Mouse (Mus musculus) testis, postnatal 14 days (tissue): Measurements from ENCODE around the gene Thsd4.

ENCODE experiments used
- DNase-seq: peaks from one replicate; pipeline ENCODE4 v3.0.0; 2021; ENCODE audit warnings: low spot score

Gene Thsd4

DNA sequence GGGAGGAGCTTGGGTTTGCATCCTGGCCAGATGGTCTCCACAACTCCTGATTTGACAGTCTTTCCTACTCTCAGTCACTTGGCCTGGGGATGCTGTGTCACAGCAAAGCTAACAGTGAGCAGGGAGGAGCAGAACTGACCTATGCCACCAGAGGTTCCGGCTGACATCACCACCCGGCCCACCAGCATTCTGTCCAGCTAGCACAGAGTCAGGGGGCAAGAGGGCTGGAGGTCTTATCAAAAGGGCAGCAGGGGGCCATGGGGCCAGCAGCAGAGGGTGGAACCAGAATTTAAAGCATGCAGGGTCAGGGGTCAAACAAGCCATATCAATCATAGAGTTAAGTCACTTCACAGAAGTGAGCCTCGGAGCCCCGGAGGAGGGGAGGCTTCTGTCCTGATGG lies 4.7 kb downstream of the Thsd4 start:
- no peak for DNase-seq

DNA sequence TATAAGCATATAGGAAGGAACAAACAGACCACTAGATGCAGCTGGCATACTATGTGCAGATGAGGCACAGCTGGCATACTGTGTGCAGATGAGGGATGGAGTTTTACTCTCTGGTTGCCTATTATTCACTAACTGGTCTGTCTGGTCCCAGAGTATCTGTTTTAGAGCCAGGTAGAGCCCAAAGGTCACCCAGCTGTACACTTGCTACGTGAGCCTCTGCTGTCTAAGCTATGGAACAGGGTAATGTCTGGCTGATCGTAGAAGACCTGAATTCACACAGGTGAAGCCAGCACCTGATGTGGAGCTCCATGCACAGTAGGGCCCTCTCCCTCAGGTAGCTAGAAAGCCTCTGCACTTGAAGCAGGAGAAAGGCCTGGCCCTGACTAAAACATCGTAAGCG lies 5.5 kb downstream of the Thsd4 start:
- DNase-seq: no peak

DNA sequence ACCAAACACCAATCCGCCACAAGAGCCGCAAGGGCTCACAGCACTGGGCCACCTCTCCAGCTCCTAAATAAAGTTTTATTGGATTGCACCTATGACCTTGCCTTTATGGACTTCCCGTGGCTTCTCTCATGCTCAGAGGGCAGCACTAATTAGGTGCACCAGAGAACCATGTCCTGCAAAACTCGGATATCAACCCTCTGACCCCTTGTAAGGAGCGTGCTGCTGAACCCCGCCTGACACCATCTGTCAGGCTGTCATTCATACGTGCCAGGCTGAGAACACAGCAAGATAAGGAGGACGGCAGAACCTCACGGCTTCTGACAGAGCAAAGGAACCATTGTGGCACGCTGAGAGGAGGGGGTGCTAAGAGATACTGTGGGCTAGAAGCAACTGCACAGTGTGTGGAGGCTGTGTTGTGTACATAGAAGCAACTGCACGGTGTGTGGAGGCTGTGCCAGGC lies 8.5 kb downstream of the Thsd4 start:
- DNase-seq: no peak

DNA sequence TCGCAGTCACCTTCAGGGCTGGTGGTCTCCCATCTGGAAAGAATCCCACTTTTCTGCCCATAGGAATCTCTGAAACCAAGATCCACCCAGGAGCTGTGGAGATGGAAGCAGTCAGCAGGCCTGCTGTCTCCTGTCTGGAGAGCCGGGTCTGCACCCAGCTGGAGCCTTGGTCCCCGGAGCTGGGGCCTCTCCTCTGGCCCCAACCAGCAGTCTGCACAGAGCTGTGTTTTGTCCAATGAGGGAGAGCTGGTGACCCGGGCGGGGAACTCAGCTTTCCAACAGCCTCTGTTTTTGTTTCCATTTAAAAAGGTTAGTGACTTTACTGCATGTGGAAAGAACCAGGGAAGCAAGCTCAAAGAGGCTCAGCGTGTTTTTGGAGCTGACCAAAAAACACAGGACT lies 11.0 kb downstream of the Thsd4 start:
- no peak for DNase-seq

DNA sequence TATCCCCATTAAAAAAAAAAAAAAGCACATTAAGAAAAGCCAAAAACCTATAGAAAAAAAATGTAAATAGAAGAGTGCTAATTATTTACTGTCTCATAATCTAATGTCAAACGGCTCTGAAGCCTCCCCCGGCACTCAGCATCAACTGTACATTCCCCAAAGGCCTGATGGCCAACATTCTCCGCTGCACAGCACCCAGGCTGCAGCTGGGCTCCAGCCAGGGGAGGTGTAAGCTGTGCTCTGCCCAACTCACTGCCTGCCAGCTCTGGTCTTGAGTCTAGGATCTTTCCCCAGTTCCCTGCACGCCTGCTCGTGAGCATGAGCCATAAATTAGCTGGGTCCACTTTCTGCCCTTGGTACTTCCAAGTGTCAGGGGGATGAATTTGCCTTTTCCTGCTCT lies 15.7 kb downstream of the Thsd4 start:
- no peak for DNase-seq

DNA sequence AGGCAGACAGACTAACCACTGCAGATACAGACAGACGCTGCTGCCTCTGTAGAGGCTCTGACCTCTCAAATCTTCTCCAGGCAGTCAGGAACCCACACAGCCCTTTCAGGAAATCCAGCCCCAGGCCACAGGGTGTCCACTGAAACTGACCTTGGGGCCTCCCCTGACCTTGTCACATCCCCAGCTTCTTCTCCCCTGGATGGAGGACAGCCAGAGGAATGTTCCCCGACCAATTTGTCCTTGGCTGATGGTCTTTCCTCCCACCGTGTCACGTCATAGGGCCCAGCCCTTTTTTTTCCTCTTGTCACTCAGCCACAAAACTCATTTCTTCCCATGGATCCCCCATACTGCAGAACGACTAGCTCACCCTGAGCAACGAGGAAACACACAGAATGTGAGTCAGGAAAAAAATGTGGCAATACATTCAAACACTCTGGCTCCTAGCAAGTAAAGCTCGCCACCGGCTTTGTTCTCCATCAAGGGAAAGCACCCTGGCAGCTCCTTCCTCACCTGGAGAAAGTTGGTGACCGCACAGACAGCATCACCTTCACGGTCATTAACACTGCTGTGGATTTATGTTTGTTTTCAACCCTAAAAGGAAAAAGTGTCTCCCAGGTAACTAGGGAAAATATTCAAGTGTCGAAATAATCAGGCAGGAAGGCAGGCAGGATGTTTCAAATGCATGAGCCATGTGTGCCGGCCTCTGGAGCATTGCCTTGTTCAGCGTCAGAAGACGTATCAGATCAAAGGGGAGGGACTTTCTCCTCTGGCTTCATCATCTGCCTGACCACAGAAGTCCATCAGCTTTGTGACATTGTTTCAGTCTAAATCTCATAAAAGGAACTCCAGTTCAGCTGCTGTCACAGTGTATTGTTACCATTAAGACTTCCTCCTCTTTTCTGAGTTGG lies 17.2 kb downstream of the Thsd4 start:
- DNase-seq: peak; percentile 35

DNA sequence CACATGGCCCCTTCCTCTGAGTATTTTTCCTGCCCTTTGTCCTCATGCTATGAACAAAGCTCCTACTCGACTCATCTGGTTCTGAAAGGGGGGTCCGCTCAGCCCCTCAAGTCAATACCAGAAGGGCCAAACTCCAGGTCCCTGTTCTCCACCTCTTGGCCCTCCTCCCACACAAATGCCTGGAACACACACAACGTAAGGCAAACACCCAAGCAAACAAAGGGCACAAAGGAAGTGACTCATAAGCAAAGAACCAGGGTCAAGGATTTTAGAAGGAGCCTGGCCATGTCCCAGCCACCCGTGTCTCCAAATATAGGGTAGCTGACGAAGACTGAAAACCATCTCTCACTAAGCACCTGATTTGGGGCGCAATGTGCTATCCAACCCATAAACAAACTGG lies 19.6 kb downstream of the Thsd4 start:
- DNase-seq: no peak

DNA sequence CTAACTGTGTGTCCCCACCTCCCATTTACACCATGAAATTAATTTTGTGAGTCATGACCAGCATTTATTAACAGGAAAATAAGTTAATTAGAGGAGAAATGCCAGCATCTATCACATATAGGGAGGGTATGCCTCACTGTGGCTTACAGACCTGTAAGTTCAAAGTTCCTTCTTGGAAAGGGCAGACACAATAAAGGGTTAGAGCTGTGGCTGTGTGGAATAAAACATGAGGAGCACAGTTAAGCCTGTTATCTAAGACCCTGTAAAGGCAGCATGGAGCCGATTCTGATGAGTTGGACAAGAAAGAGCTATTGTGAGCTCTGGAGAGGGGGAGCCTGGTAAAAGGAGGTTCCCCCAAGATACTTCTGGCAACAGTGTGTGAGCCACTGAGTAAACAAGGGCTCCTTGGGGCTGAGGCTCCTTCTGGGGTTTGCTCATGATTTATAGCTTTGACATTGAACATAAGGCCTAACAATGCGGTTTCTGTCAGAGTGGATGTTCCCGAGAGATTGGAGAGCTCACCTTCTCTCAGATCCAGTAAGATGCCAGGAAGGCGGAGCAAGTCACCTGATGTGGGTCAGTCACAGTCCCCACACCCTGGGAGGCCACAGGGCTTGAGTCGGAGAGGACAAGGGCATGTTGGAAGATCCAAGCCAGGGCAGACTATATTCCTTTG lies 20.2 kb downstream of the Thsd4 start:
- no peak for DNase-seq

DNA sequence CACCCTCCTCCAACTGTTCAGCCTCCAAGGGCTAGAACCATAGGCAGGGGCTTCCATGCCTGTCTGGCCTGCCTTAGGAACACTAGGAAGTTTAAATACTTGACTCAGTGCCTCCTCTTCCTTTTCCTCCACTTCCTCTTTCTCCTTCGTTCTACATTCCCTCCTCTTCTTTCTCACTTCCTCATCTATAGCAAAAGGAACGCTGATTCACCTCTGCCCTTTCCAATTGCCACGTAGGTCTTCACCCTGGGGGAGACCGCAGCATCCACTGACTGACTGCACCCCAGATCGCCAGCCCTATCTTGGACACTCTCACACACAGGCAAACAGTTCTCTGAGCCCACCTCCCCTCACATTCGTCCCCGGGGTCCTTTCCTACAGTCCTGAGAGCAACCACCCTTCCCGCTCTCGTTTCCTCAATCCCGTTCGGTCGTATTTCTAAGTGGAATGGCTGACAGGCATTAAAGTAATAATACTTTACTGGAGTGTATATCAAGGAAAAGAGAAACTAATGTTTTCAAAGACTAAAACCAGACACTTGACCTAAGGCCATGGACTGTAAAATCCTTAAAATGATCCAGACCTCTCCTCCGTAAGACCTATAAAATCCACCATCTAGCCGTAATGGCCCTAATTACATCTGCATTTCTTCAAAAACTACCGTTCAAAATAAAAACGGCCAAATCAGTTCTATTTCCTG lies 29.4 kb downstream of the Thsd4 start:
- DNase-seq: no peak

DNA sequence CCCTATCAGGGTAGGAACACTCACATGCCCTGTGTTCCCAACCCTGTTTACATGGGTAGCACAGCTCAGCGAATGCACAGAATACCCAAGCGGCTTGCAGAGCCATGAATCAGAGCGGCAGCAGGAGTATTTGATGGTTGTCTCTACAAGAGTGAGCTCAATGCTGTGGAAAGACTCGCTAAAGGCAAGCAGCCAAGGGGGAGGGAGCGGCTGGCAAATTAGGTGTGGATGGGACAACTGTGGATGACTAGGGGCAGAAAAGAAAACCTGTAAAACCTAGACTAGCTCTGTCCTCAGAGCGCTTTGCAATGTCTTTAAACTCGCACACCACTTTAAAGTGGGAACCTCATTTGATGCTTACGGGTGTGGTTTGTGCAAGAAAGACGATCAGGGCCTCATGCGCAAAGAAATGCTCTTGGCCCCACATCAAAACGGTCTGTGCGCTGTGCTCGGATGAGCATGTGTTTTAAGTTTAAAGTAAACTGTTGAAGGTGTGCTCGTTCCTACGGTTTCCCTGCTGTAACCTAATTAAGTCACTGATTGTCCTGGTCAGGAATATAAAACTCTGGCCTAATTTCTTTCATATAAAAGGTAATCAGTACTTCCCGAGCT lies 30.3 kb downstream of the Thsd4 start:
- DNase-seq: no peak

DNA sequence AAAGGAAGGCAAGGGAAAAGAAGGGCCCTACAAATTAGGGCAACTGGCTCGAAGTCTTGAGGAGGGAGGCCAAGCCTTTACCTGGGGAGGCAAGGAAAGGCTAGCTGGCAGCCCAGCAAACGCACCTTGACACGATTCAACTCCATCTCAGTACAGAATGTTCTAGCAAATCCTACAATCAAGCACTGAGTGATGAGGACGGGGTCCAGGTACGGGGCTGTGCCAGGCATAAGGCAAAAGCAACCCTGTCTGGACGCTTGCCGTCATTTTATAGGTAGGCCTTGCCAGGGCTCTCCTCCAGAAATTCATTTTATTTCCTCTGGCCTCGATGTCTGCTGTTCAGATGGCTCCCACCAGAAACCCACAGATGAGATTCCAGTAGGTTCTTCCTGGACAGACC lies 30.8 kb downstream of the Thsd4 start:
- DNase-seq: no peak

DNA sequence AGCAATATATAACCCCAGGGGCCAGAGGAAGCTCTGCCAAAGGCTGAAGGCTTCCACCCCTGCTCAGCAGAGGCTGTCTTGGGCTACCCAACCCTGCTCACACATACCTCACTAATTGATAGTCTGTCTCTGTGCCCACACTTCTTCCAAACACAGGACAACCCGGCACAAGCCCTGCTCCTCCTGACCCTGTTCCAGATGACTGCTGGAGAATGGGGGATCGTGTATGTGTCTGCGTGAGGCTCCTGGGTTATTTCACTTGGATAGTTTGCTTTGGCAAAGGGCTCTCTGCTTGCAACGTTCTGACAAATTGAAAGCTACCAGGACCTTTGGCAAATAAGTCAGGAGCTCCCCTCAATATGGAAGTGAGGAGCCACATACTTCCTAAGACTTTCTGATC lies 33.0 kb downstream of the Thsd4 start:
- no peak for DNase-seq

DNA sequence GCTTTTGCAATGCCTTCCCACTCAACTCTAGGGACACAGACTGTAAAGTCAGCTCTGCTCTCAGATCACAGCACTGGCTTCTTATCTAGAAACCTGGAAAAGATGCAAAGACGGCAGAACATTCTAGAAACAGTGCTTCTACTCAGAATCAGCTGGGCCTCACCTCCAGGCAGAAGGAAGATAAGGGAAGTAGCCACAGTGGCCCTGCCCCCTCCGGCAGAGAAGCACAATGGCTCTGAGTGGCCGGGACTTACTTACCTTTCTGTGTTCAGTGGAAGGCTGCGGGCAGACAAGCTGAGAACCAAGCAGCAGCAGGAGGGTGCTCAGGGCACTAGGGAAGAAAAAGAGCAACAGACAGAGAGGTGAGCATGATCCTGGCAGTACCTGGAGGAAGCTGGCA lies 39.7 kb downstream of the Thsd4 start:
- no peak for DNase-seq

DNA sequence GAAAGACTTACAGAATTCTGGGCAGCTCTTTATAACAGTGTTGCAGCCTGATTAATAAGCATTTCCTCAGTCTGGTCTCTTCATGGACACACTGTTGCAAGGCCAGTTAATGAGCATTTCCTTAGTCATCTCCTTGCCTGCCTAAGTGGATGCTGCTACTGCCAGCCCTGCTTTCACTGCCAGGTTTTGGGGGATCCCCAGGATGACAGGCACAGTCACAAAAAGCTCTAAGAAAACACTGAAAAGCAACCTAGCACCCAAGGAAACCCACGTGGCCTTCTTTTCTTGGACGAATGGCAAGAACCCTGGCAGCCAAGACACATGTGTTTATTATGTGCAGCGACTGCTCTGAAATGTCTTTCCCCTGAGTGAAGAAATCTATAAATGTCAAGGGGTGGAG lies 41.8 kb downstream of the Thsd4 start:
- DNase-seq: no peak

DNA sequence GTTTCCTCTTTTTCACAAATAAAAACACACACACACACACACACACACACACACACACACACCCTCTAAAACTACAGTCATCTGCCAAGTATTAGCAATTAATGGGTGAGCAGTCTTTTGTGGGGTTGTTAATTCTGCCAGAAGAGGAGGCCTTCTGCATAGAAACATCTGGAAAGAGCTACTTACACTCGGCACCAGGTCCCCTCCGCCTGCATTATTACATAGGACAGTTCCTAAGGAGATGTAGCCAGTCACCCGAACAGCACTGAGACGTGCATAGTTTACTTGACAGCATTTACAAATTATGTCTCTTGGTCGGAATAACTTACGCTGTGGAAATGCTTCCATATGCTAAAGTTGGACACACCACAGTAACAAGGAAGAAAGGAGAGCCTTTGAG lies 43.0 kb downstream of the Thsd4 start:
- DNase-seq: no peak

DNA sequence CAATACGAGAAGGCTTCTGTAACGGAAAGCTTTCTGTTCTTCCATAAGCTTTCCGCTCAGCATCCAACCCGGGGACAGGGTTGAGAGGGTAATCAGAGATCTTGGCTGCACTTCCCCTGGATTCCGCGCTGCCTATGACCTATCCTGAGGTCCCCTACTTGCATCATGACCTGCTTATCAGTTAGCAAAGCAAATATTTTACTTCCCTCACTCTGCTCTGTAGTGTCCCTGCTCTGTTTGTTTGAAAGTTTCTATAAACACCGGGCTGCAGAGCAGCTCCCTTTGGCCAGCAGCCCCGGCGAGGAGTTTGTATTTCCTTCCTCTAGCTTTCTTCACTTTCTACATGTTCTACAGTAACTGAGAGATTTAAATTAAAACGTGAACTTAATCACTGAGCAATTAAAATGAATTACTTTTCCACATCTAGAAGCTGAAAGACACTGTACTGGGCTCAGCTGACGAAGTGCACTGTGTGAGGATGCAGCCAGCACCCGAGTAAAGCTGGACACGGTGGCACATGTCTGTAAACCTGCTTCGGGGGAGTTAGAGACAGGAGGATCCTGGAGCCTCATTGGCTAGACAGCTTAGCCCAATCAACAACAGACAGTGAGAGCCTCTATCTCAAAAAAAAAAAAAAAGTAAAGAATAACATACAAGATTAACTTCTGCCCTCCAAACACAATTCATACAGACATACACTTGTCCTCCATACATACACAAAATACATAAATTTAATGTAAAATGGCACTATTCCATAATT lies 43.7 kb downstream of the Thsd4 start:
- no peak for DNase-seq

DNA sequence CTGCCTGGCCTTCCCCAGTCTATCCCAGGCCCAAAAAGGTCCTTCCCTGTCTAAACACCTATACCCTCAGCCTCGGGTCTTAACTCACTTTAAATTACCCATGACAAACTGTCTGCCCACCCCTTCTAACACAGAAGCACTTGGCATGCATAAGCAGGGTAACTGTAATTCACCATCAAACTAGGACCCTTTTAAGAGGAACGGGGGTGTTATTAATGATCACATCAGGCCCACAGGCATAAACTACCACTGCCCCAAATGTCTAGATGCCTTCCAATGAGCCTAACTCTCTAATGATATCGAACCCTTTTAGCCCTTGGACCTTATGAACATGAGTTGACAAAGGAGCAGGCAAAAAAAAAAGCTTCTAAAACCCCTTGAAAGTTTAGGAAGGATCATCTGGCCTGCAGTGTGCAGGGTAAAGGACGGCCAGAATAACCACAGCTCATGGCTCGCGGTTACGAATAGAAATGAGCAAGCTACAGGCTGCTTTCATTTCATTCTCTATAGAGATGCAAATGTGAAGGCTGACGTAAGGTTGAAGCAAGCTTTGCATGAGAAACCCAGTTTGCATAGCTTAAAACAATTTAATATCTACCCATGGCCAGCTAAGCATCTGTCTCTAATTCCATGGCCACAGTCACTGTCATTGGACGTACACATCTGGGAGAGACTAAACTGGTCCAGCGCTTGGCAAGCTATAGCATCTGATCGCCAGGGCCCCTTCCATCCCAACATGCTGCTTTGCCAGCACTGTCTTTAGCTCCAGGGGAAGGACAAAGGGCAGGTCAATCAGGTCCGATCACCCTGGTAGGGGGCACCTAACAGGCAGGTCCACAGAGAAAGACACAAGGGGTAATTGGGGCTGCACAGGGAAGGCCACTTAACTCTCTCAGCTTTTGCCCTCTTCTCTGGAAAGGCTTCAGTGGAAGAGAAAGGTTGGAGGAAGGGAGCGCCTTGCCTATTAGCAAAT lies 61.5 kb downstream of the Thsd4 start:
- no peak for DNase-seq

DNA sequence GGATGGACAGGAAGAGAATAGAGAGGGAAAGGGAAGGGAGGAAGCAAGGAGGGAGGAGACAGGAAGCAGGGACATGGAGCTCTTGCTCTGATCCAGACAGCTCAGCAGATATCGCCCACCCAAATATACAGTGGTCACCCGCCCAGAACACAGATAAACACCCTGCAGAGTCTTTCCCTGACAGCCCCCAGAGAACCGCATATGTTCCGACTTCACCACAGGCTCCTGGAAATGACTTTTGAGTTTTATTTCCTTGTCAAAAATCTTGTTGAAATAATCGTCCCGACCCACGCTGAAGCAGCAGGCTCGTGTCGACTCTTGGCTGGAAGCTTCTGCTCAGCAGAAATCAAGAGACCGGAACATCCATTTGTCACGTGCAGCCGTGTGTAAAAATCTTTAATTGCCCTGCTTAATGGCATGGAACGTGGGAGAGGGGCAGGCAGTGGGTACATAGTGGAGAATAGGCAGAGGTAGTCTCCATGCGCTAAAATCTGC lies 63.3 kb downstream of the Thsd4 start:
- no peak for DNase-seq

DNA sequence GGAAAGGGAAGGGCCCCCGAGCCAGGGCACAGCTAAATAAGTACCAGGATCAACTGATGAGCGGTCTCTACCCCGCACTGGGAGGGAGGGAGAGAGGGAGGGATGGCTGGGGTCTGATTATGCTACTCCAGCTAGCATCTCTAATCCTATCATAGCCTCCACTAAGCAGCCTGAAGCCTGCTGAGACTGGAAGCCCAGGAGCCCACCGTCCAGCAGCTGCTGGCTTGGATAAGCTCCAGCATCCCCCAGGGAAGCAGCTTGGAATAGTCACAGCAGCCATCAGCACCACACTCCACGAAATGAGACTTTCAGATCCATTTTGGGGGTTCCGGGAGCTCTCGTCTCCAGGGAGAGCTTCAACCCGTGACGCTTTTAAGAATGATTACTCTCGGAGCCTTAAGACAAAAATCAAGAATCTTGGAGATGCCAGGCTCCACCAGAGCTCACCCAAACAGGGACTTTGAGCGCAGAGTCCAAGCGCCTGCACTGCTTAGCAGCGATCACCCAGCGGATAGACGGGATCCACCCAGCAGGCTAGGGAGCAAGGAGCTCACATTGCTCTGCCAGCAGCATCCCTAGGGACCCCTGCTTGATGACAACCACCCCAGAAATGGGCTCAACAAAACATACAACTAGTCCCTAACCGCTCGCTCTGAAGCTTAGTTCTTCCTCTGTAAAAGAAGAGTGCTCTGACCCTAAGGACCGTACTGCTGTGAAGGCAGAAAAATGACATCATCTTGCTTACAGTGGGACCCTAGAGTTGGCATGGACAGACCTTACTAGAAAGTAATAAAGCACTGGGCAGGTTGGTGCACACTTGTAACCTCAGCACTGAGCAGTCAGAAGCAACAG lies 64.3 kb downstream of the Thsd4 start:
- DNase-seq: no peak
